In genomic region chr14:32057664-32058063, GRCm38 (mm10) we compare ENCODE assay signal across 17 mouse cellular contexts. TPM values are rescaled to one million over a fixed set of nuclear protein-coding genes. Genes with fewer than 3 reads are reported as not detected.
"Had no signal": no experiment of that assay in that cellular context is flagged by ENCODE, and none has a peak within 500 bp of the region (broad histone marks: within the 10 kb centered on the region; RNA-seq: fewer than 3 reads in every experiment).

No protein-coding gene starts in this region.

- H3K4me1 ChIP-seq: neural tube, embryonic 13.5 days; neural tube, embryonic 15.5 days; stomach, embryonic 15.5 days had no signal

- H3K27ac ChIP-seq: neural tube, embryonic 13.5 days; neural tube, embryonic 15.5 days; stomach, embryonic 15.5 days; stomach, postnatal 0 days had no signal

- H3K36me3 ChIP-seq: neural tube, embryonic 13.5 days; neural tube, embryonic 15.5 days; stomach, embryonic 15.5 days had no signal

- H3K9me3 ChIP-seq: neural tube, embryonic 13.5 days; neural tube, embryonic 15.5 days; stomach, embryonic 15.5 days had no signal

- DNase-seq: retina, postnatal 1 day; right cerebral cortex, adult 18-20 months; right cerebral cortex, postnatal 14 days; right cerebral cortex, postnatal 25 days; right cerebral cortex, postnatal 4 days; spleen, adult 18-20 months; thymus, adult 18-20 months; thymus, adult 2 months; thymus, postnatal 14 days; thymus, postnatal 25 days; thymus, postnatal 36 days; thymus, postnatal 4 days had no signal

- H3K27me3 ChIP-seq: neural tube, embryonic 13.5 days; neural tube, embryonic 15.5 days; stomach, embryonic 15.5 days had no signal

- H3K4me2 ChIP-seq: neural tube, embryonic 13.5 days; neural tube, embryonic 15.5 days; stomach, embryonic 15.5 days had no signal

- H3K4me3 ChIP-seq: neural tube, embryonic 13.5 days; neural tube, embryonic 15.5 days; stomach, embryonic 15.5 days had no signal

- H3K9ac ChIP-seq: neural tube, embryonic 13.5 days; neural tube, embryonic 15.5 days; stomach, embryonic 15.5 days had no signal

RNA-seq across cellular contexts. Expression of gene Galnt15, which starts 28.9 kb away (rescaled TPM):
- total RNA-seq: neutrophil, adult 5-6 weeks had no signal
